Mouse (Mus musculus): ENCODE measurements around the gene Ak2. TPM values are rescaled to one million over a fixed set of nuclear protein-coding genes. Genes with fewer than 3 reads are reported as not detected.

Ak2 gene
- polyA plus RNA-seq, 1 experiment, result 60.1 TPM

DNA sequence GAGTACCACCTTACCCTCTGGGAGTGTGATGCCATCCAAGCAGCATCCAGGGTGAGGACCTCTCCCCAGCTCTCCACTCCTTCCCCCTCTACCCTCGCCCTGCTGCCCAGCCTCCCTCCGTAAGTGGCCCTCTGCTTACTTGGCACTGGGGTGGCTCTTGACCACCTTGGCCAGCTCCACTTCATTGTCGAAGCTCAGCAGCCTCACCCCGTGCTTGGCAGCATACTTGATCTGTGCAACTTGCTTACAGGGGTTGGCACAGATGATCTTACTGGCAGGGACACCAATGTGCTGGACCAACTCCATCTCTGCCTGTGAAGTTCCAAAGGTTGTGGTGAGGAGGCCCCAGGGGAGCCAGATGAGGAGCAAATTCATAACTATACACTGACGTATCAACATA lies 41.3 kb upstream of the Ak2 start:
- no peak for DNase-seq
- WGBS, result 89% methylated on average over 5 of the region's 5 CpGs
- H3K36me3 ChIP-seq (ENCODE audit: control insufficient read depth, insufficient read depth, low read length), result no peaks in the 10 kb centered on the region
- H3K27me3 ChIP-seq (ENCODE audit: control insufficient read depth, insufficient read depth, low read length), result no peaks in the 10 kb centered on the region
- no peaks in the 10 kb centered on the region for H3K4me1 ChIP-seq (replicated peaks; ENCODE audit: control insufficient read depth, insufficient read depth, low read length)
- H3K4me3 ChIP-seq (ENCODE audit: control insufficient read depth, insufficient read depth, low read length), result no peak overlapping the region
- TF ChIP-seq CTCF (IDR thresholded peaks at IDR 0.05; ENCODE audit: borderline replicate concordance, control insufficient read depth, extremely low read depth, insufficient read depth, low read length, poor library complexity) (no peak), POLR2A (IDR thresholded peaks at IDR 0.05; ENCODE audit: control insufficient read depth, extremely low read depth, insufficient read depth, low read length, poor library complexity) (no peak)
- no peak overlapping the region for H3K27ac ChIP-seq (ENCODE audit: control insufficient read depth, insufficient read depth, low read length)

GRCm38 (mm10) chr4:128953851-128954250 lies 37.9 kb upstream of the Ak2 start:
- Histone ChIP-seq H3K4me3 (ENCODE audit: control insufficient read depth, insufficient read depth, low read length) (no peak overlapping the region), H3K27ac (ENCODE audit: control insufficient read depth, insufficient read depth, low read length) (no peak overlapping the region), H3K36me3 (ENCODE audit: control insufficient read depth, insufficient read depth, low read length) (no peaks in the 10 kb centered on the region), H3K4me1 (replicated peaks; ENCODE audit: control insufficient read depth, insufficient read depth, low read length) (no peaks in the 10 kb centered on the region), H3K27me3 (ENCODE audit: control insufficient read depth, insufficient read depth, low read length) (no peaks in the 10 kb centered on the region)
- no peak for DNase-seq
- TF ChIP-seq CTCF (IDR thresholded peaks at IDR 0.05; ENCODE audit: borderline replicate concordance, control insufficient read depth, extremely low read depth, insufficient read depth, low read length, poor library complexity) (no peak), POLR2A (IDR thresholded peaks at IDR 0.05; ENCODE audit: control insufficient read depth, extremely low read depth, insufficient read depth, low read length, poor library complexity) (no peak)
- WGBS, result 91% methylated on average over 5 of the region's 5 CpGs

DNA sequence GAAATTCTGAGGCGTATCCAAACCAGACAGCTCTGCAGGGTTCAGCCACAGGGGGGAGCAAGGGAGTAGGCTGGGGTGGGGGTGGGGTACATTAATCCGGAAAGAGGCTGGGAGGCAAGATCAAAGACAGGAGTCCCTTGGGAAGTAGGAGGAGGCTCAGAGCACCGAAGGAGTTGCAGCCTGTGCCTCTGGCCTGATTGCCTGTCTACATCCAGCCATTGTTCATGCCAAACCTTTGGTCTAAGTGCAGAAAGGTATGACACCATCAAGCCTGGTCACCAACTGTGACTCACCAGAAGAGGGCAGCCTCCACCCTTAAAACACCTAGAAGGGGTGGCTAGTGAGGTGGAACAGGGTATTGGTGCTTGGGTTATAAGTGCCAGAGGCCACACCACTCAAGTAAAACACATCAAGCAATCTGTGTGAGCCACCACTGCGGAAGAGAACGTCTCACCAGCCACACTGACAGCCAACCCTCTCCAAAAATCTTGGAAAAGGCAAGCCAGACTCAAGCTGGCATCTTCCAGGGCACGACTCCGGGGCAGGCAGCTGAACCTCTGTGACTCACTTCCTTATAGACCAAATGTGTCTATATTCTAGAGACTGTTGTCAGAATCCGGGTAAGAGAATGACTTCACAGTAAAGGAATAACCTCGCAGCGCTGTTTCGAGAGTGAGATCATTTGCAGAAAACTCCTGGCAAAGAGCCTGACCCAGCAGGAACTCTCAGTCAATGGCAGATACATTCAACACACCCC lies 34.4 kb upstream of the Ak2 start:
- WGBS, result 68% methylated on average over 11 of the region's 11 CpGs
- DNase-seq, result peak; percentile 35
- H3K27ac ChIP-seq (ENCODE audit: control insufficient read depth, insufficient read depth, low read length), result no peak overlapping the region
- peaks cover 5% of the 10 kb centered on the region; the same call in 1 of the 2 replicates for H3K4me1 ChIP-seq (replicated peaks; ENCODE audit: control insufficient read depth, insufficient read depth, low read length)
- peaks cover 5% of the 10 kb centered on the region; the same call in 1 of the 2 replicates for H3K27me3 ChIP-seq (ENCODE audit: control insufficient read depth, insufficient read depth, low read length)
- no peak overlapping the region for H3K4me3 ChIP-seq (ENCODE audit: control insufficient read depth, insufficient read depth, low read length)
- TF ChIP-seq POLR2A (IDR thresholded peaks at IDR 0.05; ENCODE audit: control insufficient read depth, extremely low read depth, insufficient read depth, low read length, poor library complexity) (no peak), CTCF (IDR thresholded peaks at IDR 0.05; ENCODE audit: borderline replicate concordance, control insufficient read depth, extremely low read depth, insufficient read depth, low read length, poor library complexity) (peak; percentile 55; the same call in 1 of the 2 replicates)
- H3K36me3 ChIP-seq (ENCODE audit: control insufficient read depth, insufficient read depth, low read length), result no peaks in the 10 kb centered on the region

DNA sequence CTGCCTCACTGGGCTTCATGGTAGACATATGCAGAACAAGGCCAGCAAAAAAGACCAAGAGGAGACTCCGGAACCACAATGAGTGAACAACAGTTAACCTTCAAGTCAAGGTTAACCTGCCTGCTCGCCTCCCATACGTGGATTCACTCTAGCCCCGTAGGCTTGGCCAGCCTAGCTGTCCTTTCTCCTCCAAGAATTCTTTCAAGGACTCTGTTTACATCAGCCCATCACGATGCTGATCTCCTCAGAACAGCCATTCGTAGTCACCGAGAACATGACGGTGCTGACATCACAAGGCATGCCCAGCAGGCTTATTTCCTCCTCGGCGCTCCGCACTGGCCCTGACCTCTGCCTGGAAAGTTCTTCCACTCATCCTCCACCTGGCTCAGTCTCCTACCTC lies 33.6 kb upstream of the Ak2 start:
- no peak for DNase-seq
- Histone ChIP-seq H3K4me3 (ENCODE audit: control insufficient read depth, insufficient read depth, low read length) (no peak overlapping the region), H3K27me3 (ENCODE audit: control insufficient read depth, insufficient read depth, low read length) (peaks cover 5% of the 10 kb centered on the region; the same call in 1 of the 2 replicates), H3K36me3 (ENCODE audit: control insufficient read depth, insufficient read depth, low read length) (no peaks in the 10 kb centered on the region), H3K4me1 (replicated peaks; ENCODE audit: control insufficient read depth, insufficient read depth, low read length) (peaks cover 8% of the 10 kb centered on the region; the same call in 1 of the 2 replicates), H3K27ac (ENCODE audit: control insufficient read depth, insufficient read depth, low read length) (no peak overlapping the region)
- 96% methylated on average over 11 of the region's 11 CpGs for WGBS
- TF ChIP-seq CTCF (IDR thresholded peaks at IDR 0.05; ENCODE audit: borderline replicate concordance, control insufficient read depth, extremely low read depth, insufficient read depth, low read length, poor library complexity), result no peak
- no peak for TF ChIP-seq POLR2A (IDR thresholded peaks at IDR 0.05; ENCODE audit: control insufficient read depth, extremely low read depth, insufficient read depth, low read length, poor library complexity)

GRCm38 (mm10) chr4:128958849-128959248 lies 32.9 kb upstream of the Ak2 start:
- Histone ChIP-seq H3K36me3 (ENCODE audit: control insufficient read depth, insufficient read depth, low read length) (no peaks in the 10 kb centered on the region), H3K4me3 (ENCODE audit: control insufficient read depth, insufficient read depth, low read length) (no peak overlapping the region), H3K4me1 (replicated peaks; ENCODE audit: control insufficient read depth, insufficient read depth, low read length) (peaks cover 8% of the 10 kb centered on the region; the same call in 1 of the 2 replicates), H3K27ac (ENCODE audit: control insufficient read depth, insufficient read depth, low read length) (no peak overlapping the region), H3K27me3 (ENCODE audit: control insufficient read depth, insufficient read depth, low read length) (peaks cover 5% of the 10 kb centered on the region; the same call in 1 of the 2 replicates)
- WGBS, result 95% methylated on average over 8 of the region's 8 CpGs
- TF ChIP-seq CTCF (IDR thresholded peaks at IDR 0.05; ENCODE audit: borderline replicate concordance, control insufficient read depth, extremely low read depth, insufficient read depth, low read length, poor library complexity), result no peak
- TF ChIP-seq POLR2A (IDR thresholded peaks at IDR 0.05; ENCODE audit: control insufficient read depth, extremely low read depth, insufficient read depth, low read length, poor library complexity), result no peak
- no peak for DNase-seq

DNA sequence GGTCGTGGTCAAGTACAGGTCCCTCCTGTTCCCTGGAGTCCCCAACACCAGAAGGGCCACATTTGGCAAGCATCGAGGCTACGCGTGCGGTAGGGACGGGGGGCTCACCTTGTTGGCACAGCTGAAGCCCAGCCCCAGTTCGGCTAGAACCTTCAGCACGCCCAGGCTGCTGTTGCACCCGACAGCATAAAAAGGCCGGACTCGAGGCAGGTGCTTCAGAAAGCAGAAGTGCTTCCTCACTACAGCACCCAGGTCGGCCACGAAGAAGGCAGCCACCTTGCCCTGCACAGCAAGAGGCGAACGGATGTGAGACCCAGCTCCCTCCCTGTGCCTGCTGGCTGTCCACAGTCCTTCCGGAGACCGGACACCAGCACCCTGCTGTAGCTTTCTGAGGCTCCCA lies 32.1 kb upstream of the Ak2 start:
- Histone ChIP-seq H3K27me3 (ENCODE audit: control insufficient read depth, insufficient read depth, low read length) (peaks cover 5% of the 10 kb centered on the region; the same call in 1 of the 2 replicates), H3K4me3 (ENCODE audit: control insufficient read depth, insufficient read depth, low read length) (no peak overlapping the region), H3K4me1 (replicated peaks; ENCODE audit: control insufficient read depth, insufficient read depth, low read length) (peaks cover 8% of the 10 kb centered on the region; the same call in 1 of the 2 replicates), H3K36me3 (ENCODE audit: control insufficient read depth, insufficient read depth, low read length) (no peaks in the 10 kb centered on the region), H3K27ac (ENCODE audit: control insufficient read depth, insufficient read depth, low read length) (no peak overlapping the region)
- WGBS, result 48% methylated on average over 17 of the region's 17 CpGs
- no peak for DNase-seq
- TF ChIP-seq CTCF (IDR thresholded peaks at IDR 0.05; ENCODE audit: borderline replicate concordance, control insufficient read depth, extremely low read depth, insufficient read depth, low read length, poor library complexity), result no peak
- TF ChIP-seq POLR2A (IDR thresholded peaks at IDR 0.05; ENCODE audit: control insufficient read depth, extremely low read depth, insufficient read depth, low read length, poor library complexity), result no peak
